Mouse (Mus musculus) neural tube, embryonic 11.5 days (tissue): ENCODE measurements around the gene Khdc1c. TPM values are rescaled to one million over a fixed set of nuclear protein-coding genes. Genes with fewer than 3 reads are reported as not detected.
"Not testable (repeated sequence)": the region's sequence is repeated elsewhere in the genome, so short reads cannot be mapped to it uniquely, and the experiment has no call there.

Experiments used
- ATAC-seq: fragments of 200-750 bp; cut with Nextera tagmentation; 2 replicates; pipeline ENCODE4 v1.8.0; 2017; ENCODE audit warnings: moderate number of reproducible peaks, mild to moderate bottlenecking, moderate TSS enrichment, moderate library complexity; ENCODE audit not compliant: insufficient read depth, low FRiP score, low TSS enrichment
- DNase-seq: peaks from one replicate; pipeline ENCODE4 v3.0.0-alpha.2; 2015; ENCODE audit warnings: low spot score
- H3K27ac ChIP-seq: fragments of 300-500 bp; sonication (generic); 2 replicates; pipeline ENCODE4 v1.5.1; 2014; ENCODE audit warnings: low read depth, mild to moderate bottlenecking, low read length
- H3K27me3 ChIP-seq: fragments of 300-500 bp; sonication (generic); 2 replicates; pipeline ENCODE4 v1.6.1; 2014; ENCODE audit warnings: mild to moderate bottlenecking, low read length, mixed read lengths; ENCODE audit not compliant: control insufficient read depth, insufficient read depth
- H3K36me3 ChIP-seq: fragments of 300-500 bp; sonication (generic); 2 replicates; pipeline ENCODE4 v1.6.1; 2014; ENCODE audit warnings: mild to moderate bottlenecking, low read length, moderate library complexity, mixed read lengths; ENCODE audit not compliant: control insufficient read depth, insufficient read depth
- H3K4me1 ChIP-seq: fragments of 300-500 bp; sonication (generic); 2 replicates; pipeline ENCODE4 v1.6.1; 2014; ENCODE audit warnings: low read length, mixed read lengths; ENCODE audit not compliant: control insufficient read depth, insufficient read depth
- H3K4me2 ChIP-seq: fragments of 300-500 bp; sonication (generic); 2 replicates; pipeline ENCODE4 v1.6.1; 2014; ENCODE audit warnings: low read depth, mild to moderate bottlenecking, moderate library complexity
- H3K4me3 ChIP-seq: fragments of 300-500 bp; sonication (generic); 2 replicates; pipeline ENCODE4 v1.5.1; 2014; ENCODE audit warnings: low read depth, low read length
- H3K9ac ChIP-seq: fragments of 300-500 bp; sonication (generic); 2 replicates; pipeline ENCODE4 v1.6.1; 2014; ENCODE audit warnings: mild to moderate bottlenecking, low read length
- H3K9me3 ChIP-seq: fragments of 300-500 bp; sonication (generic); 2 replicates; pipeline ENCODE4 v1.6.1; 2016; ENCODE audit warnings: low read length; ENCODE audit not compliant: control insufficient read depth
- WGBS: fragments of 180-500 bp; shearing (Covaris S2); extraction: QIAGEN DNeasy Blood & Tissue Kit; methylation state at CpG from one replicate; pipeline ENCODE4 v1.1.7; 2014; 5-methylcytosine and 5-hydroxymethylcytosine counted together
- polyA plus RNA-seq: library from polyadenylated mRNA; unstranded; fragments of >200 nt; fragmentation: Nextera tagmentation; extraction: Ambion mirVana; gene quantifications from 2 replicates; pipeline ENCODE4 v1.2.1, GENCODE M21; 2014

The Khdc1c gene
- polyA plus RNA-seq, result not detected in 2 replicates

GRCm38 (mm10) chr1:21368031-21368430 lies at the start of gene Khdc1c:
Gene Khdc1c, plus strand, starts transcription at chr1:21368331.
- H3K27me3 ChIP-seq, H3K27ac ChIP-seq, H3K4me1 ChIP-seq, ATAC-seq, H3K4me2 ChIP-seq, H3K4me3 ChIP-seq, H3K9ac ChIP-seq, H3K9me3 ChIP-seq, H3K36me3 ChIP-seq, DNase-seq: not testable (repeated sequence)
- whole genome bisulfite sequencing, result 76% methylated on average over 1 of the region's 1 CpGs

- H3K9ac ChIP-seq, H3K4me1 ChIP-seq, ATAC-seq, DNase-seq, H3K27me3 ChIP-seq, H3K4me3 ChIP-seq, H3K9me3 ChIP-seq, H3K27ac ChIP-seq, H3K36me3 ChIP-seq, H3K4me2 ChIP-seq: not testable (repeated sequence)
- WGBS, result 92% methylated on average over 5 of the region's 5 CpGs
Observed at GRCm38 (mm10) chr1:21320271-21320670, 47.9 kb upstream of the Khdc1c start.

GRCm38 (mm10) chr1:21321656-21322055 lies 46.5 kb upstream of the Khdc1c start:
- DNase-seq, result no peak
- H3K27me3 ChIP-seq, result no peaks in the 10 kb centered on the region
- H3K4me1 ChIP-seq, result no peaks in the 10 kb centered on the region
- H3K4me2 ChIP-seq, result no peak overlapping the region
- no peak overlapping the region for H3K4me3 ChIP-seq
- whole genome bisulfite sequencing, result 72% methylated on average over 1 of the region's 1 CpGs
- no peaks in the 10 kb centered on the region for H3K36me3 ChIP-seq
- no peak overlapping the region for H3K9ac ChIP-seq
- H3K9me3 ChIP-seq, result no peaks in the 10 kb centered on the region
- no peak overlapping the region for H3K27ac ChIP-seq
- ATAC-seq, result no peak

GRCm38 (mm10) chr1:21323996-21324574 lies 44.0 kb upstream of the Khdc1c start:
- no peak overlapping the region for H3K4me2 ChIP-seq
- no peaks in the 10 kb centered on the region for H3K4me1 ChIP-seq
- H3K36me3 ChIP-seq, result no peaks in the 10 kb centered on the region
- H3K27me3 ChIP-seq, result no peaks in the 10 kb centered on the region
- no peak overlapping the region for H3K4me3 ChIP-seq
- ATAC-seq (no peak), DNase-seq (no peak)
- WGBS, result 47% methylated on average over 1 of the region's 1 CpGs
- H3K9ac ChIP-seq, result no peak overlapping the region
- H3K9me3 ChIP-seq, result no peaks in the 10 kb centered on the region
- no peak overlapping the region for H3K27ac ChIP-seq

GRCm38 (mm10) chr1:21324633-21325032 lies 43.5 kb upstream of the Khdc1c start:
- no peak for DNase-seq
- 80% methylated on average over 1 of the region's 1 CpGs for WGBS
- H3K27ac ChIP-seq, result no peak overlapping the region
- no peak overlapping the region for H3K4me2 ChIP-seq
- H3K9ac ChIP-seq, result no peak overlapping the region
- H3K27me3 ChIP-seq, result no peaks in the 10 kb centered on the region
- H3K9me3 ChIP-seq, result no peaks in the 10 kb centered on the region
- H3K4me3 ChIP-seq, result no peak overlapping the region
- no peak for ATAC-seq
- H3K4me1 ChIP-seq, result no peaks in the 10 kb centered on the region
- no peaks in the 10 kb centered on the region for H3K36me3 ChIP-seq

GRCm38 (mm10) chr1:21326733-21327132 lies 41.4 kb upstream of the Khdc1c start:
- Histone ChIP-seq H3K4me3 (no peak overlapping the region), H3K27me3 (no peaks in the 10 kb centered on the region), H3K27ac (no peak overlapping the region), H3K4me1 (no peaks in the 10 kb centered on the region), H3K9me3 (no peaks in the 10 kb centered on the region), H3K9ac (no peak overlapping the region), H3K36me3 (no peaks in the 10 kb centered on the region), H3K4me2 (no peak overlapping the region)
- DNase-seq (no peak), ATAC-seq (no peak)
- WGBS, result 93% methylated on average over 7 of the region's 7 CpGs

GRCm38 (mm10) chr1:21331161-21331560 lies 37.0 kb upstream of the Khdc1c start:
- DNase-seq, result peak; percentile 61
- H3K9me3 ChIP-seq, ATAC-seq, H3K4me1 ChIP-seq, H3K9ac ChIP-seq, H3K4me3 ChIP-seq, H3K27ac ChIP-seq, H3K36me3 ChIP-seq, H3K4me2 ChIP-seq, H3K27me3 ChIP-seq: not testable (repeated sequence)

GRCm38 (mm10) chr1:21333222-21333973 lies 34.7 kb upstream of the Khdc1c start:
- DNase-seq, result no peak
- WGBS, result 88% methylated on average over 16 of the region's 16 CpGs
- no peak for ATAC-seq

GRCm38 (mm10) chr1:21335836-21336235 lies 32.3 kb upstream of the Khdc1c start:
- ATAC-seq, result no peak
- no peak overlapping the region for H3K9ac ChIP-seq

More at GRCm38 (mm10) chr1:21333222-21333973, 34.7 kb upstream of the Khdc1c start:
- no peaks in the 10 kb centered on the region for H3K9me3 ChIP-seq
- H3K4me2 ChIP-seq, result no peak overlapping the region
- H3K4me3 ChIP-seq, result no peak overlapping the region
- H3K27me3 ChIP-seq, result no peaks in the 10 kb centered on the region
- H3K9ac ChIP-seq, result no peak overlapping the region
- no peaks in the 10 kb centered on the region for H3K4me1 ChIP-seq
- H3K27ac ChIP-seq, result no peak overlapping the region
- no peaks in the 10 kb centered on the region for H3K36me3 ChIP-seq

More at GRCm38 (mm10) chr1:21335836-21336235, 32.3 kb upstream of the Khdc1c start:
- H3K27ac ChIP-seq, result no peak overlapping the region
- H3K4me2 ChIP-seq, result no peak overlapping the region
- no peaks in the 10 kb centered on the region for H3K4me1 ChIP-seq
- no peaks in the 10 kb centered on the region for H3K36me3 ChIP-seq
- no peaks in the 10 kb centered on the region for H3K9me3 ChIP-seq
- no peak overlapping the region for H3K4me3 ChIP-seq
- H3K27me3 ChIP-seq, result no peaks in the 10 kb centered on the region
- no peak for DNase-seq
